Mouse (Mus musculus): ENCODE results near the gene Gna11.
A peak's percentile ranks its signal among the peaks of the same experiment; 100 is the strongest.

The Gna11 gene

DNA sequence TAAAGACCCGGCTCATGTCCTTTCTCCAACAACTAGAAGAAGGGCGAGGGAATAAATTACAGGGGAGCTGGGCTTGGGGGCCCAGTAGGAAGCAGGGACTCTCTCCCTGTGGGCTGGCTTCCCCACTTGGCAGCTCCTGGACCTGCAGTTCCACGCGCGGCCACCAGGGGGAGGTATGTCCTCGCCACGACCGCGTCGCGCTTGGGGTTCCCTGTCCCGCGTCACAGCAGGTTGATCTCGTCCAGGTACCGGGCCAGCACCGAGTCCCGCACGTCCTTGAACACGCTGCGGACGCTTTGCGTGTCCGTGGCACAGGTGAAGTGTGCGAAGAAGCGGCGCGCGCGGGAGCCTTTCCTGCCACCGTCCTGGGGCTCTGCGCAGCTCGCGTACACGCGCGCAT lies 42.3 kb downstream of the Gna11 start:
- peak; percentile 72 for DNase-seq (ENCODE audit: low spot score)

DNA sequence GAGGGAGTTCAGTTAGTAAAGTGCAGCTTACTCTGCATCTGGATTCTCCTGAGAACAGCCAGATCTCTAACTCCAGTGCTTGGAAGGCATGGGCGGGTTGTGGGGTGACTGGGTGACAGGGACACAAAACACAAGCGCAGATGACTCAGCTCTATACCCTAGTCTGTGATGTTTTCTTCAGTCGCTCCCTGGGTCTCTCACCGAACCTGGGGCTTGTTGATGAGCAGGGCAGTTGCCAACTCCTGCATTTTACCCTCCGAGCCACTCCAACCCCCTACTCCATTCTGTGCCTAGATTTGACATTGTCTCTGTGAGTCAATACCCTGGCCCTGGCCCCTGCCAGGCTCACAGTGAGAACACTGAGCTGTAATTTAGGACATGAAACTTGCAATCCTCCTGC lies 43.1 kb downstream of the Gna11 start:
- no peak for DNase-seq (ENCODE audit: low spot score)

DNA sequence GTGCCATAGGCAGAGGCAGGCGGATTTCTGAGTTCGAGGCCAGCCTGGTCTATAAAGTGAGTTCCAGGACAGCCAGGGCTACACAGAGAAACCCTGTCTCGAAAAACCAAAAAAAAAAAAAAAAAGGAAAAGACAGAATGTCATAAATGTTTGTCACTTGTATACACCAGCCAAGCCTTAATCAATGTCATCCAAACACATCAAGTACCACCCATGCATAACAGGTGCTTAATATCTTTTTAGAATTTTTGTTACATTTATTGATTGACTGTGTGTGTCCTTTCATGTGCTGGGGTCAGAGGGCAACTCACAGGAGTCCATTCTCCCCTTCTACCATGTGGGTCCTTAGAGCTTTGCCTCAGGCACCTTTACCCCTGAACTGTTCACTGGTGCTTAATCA lies 45.0 kb downstream of the Gna11 start, which contains the start of gene S1pr4:
S1pr4 (minus strand) TSS at position 101 of the 400 bp plus-strand sequence.
- no peak for DNase-seq (ENCODE audit: low spot score)

DNA sequence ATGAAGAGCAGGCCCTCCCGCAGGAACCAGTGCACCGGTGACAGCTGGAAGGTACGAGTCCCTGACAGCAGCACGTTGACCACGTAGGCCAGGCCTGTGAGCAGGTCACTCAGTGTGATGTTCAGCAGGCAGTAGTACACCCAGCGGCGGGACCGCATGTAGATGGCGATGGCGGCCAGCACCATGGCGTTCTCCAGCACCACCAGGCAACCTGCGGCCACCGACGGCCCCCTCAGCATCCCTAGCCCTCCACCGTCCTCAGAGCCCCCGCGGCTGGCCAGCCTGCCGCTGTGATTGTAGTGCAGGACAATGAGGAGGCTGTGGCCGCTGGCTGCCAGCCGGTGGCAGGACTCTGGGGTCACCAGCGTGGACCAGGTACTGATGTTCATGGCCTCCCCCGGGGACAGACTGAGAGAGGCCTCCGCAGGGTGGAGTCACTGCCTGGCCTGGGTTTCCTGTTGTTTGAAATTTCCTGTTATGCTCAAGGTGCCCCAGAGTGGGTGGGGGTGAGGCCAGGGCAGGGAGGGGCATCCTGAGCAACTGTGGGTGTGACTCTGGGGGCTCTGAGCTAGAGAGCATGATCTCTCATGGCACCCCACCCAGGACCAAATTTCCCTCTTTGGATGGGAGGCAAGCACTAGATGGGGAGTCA lies 45.6 kb downstream of the Gna11 start:
- no peak for DNase-seq (ENCODE audit: low spot score)

DNA sequence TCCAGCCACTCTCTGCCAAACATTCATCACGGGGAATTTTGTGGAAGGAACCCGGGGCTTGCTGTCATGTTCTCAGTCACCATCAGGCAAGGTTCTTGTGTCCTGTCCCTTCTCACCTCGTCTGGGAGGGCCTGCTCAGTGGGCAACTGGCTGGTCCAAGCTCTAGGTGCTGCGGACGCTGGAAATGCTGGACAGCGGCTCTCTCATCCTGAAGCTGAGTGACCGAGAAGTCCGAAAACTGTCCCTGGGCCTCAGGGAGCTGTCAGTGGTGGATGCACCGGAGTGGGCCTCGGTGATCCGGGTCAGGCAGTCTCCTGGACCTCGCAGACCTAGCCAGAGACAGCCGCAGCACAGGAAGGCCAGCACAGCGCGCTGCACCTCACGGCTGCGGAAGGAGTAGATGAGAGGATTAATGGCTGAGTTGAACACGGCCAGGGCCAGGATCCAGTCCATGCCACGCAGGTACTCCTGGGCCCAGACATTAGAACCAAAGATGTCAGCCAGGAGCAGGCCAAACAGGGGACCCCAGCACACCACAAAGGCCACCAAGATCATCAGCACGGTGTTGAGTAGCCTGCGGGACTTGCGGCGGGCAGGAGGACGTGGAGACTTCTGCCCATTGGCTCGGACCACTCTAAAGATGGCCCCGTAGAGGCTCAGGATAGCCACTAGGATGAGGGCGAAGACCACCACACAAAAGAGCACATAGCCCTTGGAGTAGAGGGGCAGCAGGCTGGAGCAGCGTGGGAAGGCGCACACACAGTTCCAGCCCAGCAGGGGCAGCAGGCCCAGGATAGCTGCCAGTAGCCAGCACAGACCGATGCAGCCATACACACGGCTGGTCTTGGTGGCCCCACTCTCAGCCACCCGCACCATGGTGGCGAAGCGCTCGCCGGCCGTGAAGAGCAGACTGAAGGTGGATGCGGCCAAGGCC lies 46.4 kb downstream of the Gna11 start:
- DNase-seq (ENCODE audit: low spot score), result no peak

DNA sequence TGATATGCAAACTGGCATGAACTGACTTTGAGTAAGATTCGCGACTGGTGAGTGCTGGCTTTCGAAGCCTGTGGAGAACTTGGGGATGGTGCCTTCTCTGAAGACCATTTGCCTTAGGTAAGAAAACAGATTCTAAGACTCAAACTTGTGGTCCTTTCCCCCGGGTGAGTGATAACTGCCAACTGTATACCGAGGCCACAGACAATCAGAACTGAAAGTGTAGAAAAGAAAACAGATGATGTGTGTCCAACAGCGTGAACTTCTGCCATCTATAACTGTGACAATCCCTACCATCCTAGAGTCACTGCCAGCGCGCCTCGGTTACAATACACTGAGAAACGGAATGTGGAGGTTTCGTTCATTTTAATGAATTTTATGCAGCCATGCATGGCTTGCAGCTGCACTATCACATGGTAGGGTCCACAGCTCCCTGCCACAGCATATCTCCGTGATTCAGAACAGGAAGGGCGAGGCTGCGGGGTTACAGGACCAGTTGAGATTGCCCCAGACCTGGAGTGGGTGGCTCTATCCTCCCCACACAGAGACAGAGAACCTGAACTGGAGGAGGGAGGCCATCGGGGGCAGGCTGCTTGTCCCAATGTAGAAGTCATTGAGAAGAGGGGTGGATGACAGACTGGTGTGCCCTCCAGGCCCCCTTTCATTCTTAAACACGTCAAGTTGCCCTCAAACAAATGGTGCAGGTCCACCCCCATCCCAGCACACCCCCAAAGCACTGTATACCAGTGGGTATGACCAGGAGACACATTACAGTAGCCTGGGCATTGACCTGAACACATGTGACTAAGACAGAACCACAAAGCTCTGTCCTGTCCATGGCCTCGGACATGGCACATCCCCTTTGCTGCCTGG lies 47.4 kb downstream of the Gna11 start:
- no peak for DNase-seq (ENCODE audit: low spot score)

DNA sequence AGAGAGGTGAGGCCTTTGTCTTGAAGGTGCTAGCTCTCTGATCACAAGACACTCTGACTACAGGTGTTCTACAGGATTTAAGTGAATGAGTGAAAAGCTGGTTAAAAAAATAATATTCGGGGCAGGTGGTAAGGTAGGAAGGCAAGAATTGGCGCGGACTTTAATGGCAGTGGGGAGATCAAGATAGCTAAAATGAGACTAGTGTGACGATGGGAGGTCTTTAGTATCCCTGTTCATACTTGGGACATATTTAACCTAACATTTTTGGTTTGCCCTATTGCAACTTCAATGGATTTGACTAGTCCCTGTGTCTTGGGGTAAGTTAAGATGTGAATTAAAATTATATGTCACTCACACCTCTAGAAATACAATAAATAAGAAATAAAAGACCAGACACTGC lies 48.0 kb downstream of the Gna11 start:
- no peak for DNase-seq (ENCODE audit: low spot score)

DNA sequence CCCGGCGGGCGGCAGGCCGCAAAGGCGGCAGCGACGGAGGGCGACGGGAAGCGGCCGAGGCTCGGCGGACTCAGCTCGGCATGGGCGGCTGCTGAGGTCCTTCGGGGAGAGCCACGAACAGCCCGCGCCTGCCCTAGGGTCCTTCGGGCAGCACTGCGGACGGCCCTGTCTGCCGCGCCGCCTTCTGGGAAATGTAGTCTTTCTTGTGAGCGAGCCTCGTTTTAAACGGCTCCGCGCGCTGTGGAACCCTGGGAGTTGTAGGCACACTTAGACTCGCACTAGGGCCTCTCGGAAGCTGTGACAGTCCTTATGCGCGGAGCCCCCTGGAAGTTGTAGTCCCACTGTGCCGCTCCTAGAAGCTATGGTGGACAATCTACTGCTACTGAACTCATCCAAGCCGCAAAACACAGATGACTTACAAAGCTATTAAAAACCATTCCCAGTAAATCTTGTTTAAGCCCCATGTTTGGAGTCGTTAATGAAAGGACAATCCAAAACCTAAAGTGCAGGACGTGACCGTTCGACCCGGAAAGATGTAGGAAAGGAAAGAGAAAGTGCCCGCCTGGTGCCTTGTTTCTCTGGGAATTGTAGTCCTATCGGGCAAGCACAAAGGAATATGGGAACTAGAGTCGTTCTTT lies 48.6 kb downstream of the Gna11 start, which contains the start of gene Ncln:
Ncln (minus strand) TSS at position 129 of the 638 bp plus-strand sequence.
- peak; percentile 97 for DNase-seq (ENCODE audit: low spot score)

DNA sequence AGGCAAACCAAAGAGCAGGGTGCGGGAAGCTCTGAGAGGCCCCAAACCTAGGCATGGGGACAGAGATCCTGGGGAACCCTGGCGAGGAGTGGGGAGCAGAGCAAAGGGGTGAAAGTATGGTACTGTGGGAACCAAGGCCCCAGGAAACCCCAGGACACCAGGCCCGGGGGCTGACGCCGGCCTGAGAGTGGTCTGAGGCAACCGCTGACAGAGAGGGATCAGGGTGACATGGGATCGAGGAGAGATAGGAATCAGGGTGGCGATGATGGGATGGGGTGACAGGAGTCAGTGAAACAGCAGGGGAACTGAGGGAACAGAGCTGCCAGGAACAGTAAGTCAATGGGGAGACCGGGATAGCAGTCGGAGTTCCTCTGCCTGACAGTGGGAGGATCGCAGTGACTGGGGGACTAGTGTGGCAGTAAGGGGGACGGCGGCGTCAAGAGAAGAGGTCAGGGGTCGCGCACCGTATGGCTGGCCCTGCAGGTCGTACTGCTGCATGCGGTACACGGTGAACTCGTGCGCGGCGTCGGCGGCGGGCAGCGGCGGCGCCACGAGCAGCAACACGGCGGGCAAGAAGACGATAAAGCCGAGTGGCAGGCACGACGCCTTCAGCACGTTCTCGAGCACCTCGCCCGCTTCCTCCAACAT lies 49.2 kb downstream of the Gna11 start:
- no peak for DNase-seq (ENCODE audit: low spot score)

DNA sequence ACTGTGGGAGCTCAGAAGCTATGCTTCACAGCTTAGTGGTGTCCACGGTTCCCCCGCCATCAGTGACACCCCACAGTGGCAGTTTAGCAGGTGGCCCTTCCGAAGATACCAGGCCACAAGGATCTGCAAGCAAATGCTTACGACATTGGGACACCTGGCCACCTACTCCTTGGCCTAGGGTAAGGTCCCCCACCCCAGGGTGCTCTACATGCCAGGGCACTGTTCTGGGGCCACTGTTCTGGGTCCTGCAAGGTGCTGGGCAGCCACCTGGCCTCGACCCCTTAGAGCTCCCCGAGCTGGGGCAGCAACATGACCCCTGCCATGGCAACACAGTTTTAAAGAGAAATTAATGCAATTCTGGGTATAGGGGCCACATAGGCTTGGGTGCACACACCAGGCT lies 49.8 kb downstream of the Gna11 start:
- no peak for DNase-seq (ENCODE audit: low spot score)

DNA sequence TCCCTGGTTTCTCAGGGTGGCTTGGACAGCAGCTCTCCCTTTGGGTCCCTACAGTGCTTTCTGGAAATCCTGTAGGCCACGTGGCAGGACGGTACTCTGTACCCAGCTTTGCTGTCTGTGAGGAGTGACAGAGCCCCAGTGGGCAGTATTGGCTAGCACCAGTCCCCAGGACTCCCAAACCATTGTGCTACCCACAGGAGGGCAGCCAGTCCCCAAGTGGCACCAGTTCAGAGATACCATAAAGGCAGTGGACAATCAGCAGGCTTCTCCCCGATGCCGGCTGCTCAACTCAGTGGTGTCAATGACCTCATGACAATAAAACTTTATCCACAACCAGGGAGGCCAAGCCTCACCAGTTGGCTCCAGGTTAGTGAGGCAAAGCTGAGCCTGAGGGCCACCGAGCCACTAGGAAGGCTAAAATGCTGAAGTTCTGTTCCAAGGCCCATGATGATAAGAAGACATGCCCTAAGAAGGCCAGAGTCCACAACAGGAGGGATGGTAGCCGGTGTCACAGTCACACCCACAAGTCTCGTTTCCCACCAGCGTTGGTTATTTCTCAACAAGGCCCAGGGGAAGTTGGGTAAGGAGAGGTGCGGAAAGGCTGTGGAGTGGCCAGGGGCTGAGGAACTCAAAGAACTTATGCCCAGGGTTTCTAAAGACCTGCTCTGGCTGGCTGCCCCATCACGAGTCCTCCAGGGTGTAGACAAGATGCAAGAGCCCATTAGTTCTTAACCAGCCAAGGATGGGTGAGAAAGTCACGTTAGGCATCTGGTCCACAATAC lies 50.5 kb downstream of the Gna11 start:
- DNase-seq (ENCODE audit: low spot score), result no peak

DNA sequence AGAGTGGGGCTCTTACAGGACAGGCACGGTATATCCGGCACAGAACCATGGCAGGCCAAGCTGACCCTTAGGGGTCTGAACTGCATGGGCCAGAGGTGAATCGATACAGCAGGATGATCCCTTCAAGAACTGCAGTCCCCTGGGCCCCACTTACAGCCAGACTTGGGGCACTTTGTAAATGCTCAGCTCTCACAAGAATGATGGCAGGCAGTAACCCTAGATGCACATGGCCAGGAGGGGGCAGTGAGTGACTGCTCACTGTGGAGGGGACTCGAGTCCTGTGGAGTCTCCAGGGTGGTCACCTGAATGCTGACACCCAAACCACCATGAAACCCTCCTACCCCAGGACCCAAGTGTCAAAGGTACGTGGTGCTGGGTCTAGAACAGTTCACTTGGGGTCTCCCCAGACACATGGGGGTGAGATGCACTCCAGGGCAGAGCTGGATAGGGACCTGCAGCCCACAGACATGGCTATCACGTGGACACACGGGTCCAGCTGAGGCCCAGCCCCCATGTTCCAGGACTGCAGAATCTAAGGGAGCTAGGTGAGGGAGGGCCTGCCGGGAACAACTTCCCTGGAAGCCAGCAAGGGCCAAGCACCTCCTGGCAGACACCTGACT lies 51.3 kb downstream of the Gna11 start:
- no peak for DNase-seq (ENCODE audit: low spot score)

DNA sequence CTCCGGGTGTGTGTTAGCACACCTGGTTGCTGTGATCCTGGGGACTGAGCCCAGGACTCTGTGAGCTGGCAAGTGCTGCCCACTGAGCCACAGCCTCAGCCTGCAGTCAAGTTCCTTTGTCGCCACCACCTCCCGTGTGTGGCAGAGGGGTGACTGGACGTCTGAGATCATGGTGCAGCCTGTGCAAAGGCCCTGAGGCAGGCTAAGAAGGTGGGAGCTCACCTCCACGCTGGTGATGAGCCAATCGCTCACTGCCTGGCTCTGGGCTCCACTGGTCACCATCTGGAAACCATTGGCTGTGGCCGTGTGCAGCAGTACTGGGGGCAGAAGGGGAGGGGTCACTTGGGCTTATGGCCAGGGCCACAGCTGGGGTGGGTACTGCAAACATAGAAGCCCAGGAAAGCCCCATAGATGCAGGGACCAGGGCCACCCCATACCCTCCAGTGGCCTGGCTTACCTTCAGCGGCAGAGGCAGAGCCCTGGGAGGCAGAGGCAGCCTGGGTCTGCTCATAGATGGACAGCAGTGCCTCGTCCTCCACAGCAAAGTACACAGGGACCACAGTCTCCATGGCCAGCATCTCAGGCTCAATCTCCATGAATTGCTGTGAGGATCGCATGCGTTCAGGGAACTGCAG lies 52.3 kb downstream of the Gna11 start:
- DNase-seq (ENCODE audit: low spot score), result no peak

DNA sequence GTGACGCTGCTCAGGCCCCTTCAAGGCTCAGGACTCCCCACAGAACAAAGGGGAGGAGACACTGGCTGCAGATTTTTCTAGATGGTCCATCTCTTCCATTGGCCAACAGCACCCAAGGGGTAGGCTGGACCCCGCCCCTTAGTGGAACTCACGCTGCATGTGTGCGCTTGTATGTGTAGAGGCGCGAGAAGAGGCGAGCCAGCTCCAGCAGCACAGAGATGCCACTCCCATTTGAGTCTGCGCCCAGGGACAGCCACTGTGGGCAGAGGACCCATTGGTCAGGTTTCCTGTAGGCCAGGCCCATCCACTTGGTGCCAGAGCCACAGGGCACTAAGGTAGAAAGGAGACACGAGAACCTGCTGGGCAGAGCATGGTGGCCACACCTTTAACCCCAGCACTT lies 54.0 kb downstream of the Gna11 start:
- DNase-seq (ENCODE audit: low spot score), result no peak

DNA sequence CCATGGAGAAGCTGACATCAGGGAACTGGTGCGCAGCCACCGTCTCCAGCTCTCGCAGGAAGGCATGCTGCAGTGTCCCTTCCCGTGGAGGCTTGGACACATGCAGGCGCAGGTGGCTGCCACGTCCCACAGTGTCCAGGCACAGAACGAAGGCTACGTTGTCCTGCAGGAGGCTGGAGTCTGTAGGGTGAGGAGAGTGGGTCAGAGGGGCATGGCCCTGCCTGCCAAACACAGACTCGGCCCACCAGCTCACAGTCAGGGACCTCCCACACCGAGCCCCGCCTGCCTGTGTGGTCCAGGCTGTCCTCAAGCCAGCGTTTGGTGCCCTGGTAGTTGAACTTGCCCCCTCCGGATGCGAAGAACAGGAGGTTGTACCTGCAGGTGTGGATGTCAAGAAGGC lies 55.0 kb downstream of the Gna11 start:
- no peak for DNase-seq (ENCODE audit: low spot score)

DNA sequence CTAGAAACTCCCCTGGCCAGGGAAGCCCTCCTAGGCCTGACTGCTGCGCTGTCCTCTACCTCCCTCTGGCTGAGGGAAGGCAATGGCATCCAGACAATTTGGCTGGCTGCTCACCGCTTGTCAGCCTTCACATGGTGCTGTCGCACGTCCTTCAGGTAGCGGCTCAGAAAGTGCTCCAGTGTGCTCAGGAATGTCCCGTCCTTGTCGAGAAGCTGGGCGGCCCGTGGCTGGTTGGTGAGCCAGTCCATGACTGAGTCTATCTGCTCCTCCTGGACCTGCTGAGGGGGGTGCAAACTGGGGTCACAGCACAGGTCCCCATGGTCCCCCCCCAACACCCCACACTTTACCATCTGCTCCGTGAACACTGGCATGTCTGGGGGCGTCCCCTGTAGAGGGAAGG lies 56.9 kb downstream of the Gna11 start:
- DNase-seq (ENCODE audit: low spot score), result no peak

DNA sequence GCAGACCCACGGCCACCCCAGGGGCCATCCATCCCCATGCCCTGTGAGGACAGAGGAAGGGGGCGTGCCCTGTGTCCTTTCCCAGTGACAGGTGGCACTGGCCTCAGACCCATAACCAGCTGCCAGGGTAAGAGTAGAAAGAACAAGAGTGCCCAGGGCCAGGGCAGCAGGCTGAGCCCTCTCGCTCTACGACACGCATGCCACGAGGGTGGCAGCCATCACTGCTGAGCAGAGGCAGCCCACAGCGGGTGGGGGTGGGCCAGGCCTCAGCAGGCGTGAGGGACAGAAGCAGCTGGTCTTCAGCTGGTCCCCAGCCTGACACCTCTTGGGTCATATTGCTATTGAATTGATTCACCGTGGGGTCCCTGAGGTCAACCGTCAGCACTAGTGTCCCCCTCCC lies 58.5 kb downstream of the Gna11 start:
- no peak for DNase-seq (ENCODE audit: low spot score)

DNA sequence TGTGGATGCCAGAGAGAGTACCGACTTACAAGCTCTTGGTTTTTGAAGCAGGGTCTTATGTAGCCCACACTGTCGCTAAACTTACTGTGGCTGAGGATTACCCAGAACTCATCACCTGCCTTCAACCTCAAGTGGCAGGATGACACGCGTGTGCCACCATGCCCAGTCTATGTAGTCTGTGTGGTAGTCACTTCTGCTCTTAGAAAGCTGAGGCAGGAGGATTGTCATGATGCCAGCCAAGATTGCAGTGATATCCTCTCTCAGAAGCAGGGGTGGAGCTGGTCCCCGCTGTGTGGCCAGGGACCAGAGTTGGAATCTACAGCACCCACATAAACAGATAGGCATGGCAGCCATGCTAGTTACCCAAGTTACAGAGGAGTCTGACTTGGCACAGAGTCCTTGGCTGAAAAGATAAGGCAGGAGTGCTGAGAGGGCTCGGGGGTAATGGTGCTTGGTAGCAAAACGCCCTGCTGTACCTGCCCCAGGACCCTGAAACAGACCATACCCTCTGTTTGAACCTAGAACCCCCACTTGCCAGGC lies 59.4 kb downstream of the Gna11 start:
- DNase-seq (ENCODE audit: low spot score), result no peak

DNA sequence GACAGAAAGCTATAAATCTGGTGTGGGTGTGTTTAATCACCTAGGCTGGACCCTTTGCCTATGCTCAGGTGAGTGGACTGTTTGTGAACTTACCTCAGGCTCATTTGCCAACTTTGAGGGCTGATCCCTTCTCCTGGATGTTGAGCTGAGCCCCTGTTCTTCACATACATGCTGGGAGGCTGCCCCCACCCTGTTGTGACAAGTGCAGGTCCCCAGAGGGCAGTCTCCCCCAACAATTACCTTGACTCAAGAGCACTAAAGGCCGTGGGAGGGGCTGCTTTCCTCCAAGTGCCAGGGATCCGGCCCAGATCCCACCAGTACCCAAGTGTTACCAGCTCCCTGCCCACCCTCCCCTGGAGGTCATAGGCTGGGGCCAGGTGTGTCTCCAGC lies 59.9 kb downstream of the Gna11 start:
- DNase-seq (ENCODE audit: low spot score), result no peak
